Mouse (Mus musculus): ENCODE results near the gene Cd47. TPM values are rescaled to one million over a fixed set of nuclear protein-coding genes. Genes with fewer than 3 reads are reported as not detected.
"Not testable (repeated sequence)": the region's sequence is repeated elsewhere in the genome, so short reads cannot be mapped to it uniquely, and the experiment has no call there.

Cd47 gene
- polyA plus RNA-seq, 1 experiment from 2014 or later = 192 TPM

- Histone ChIP-seq H3K27ac (ENCODE audit: low read depth, low read length) (no peak overlapping the region), H3K36me3 (ENCODE audit: control insufficient read depth, insufficient read depth, low read length) (no peaks in the 10 kb centered on the region), H3K4me3 (ENCODE audit: low read length) (no peak overlapping the region), H3K4me1 (ENCODE audit: control insufficient read depth, insufficient read depth, low read depth, low read length) (no peaks in the 10 kb centered on the region), H3K4me2 (ENCODE audit: low read length) (no peak overlapping the region), H3K9ac (ENCODE audit: low read depth, low read length) (no peak overlapping the region), H3K27me3 (replicated peaks; ENCODE audit: control insufficient read depth, insufficient read depth, low read length) (no peaks in the 10 kb centered on the region), H3K9me3 (ENCODE audit: control insufficient read depth, low read length) (no peaks in the 10 kb centered on the region)
- WGBS = 76% methylated on average over 4 of the region's 4 CpGs
- ATAC-seq = no peak
These were observed 14.1 kb downstream of the Cd47 start for GRCm38 (mm10) chr16:49814419-49814818.

GRCm38 (mm10) chr16:49816889-49817288 is 16.6 kb downstream of the Cd47 start:
- H3K4me1 ChIP-seq (ENCODE audit: control insufficient read depth, insufficient read depth, low read depth, low read length) = no peaks in the 10 kb centered on the region
- H3K36me3 ChIP-seq (ENCODE audit: control insufficient read depth, insufficient read depth, low read length) = no peaks in the 10 kb centered on the region
- no peaks in the 10 kb centered on the region for H3K27me3 ChIP-seq (replicated peaks; ENCODE audit: control insufficient read depth, insufficient read depth, low read length)
- no peak overlapping the region for H3K4me3 ChIP-seq (ENCODE audit: low read length)
- no peak overlapping the region for H3K27ac ChIP-seq (ENCODE audit: low read depth, low read length)
- WGBS = 95% methylated on average over 3 of the region's 3 CpGs
- no peak overlapping the region for H3K4me2 ChIP-seq (ENCODE audit: low read length)
- no peak overlapping the region for H3K9ac ChIP-seq (ENCODE audit: low read depth, low read length)
- no peaks in the 10 kb centered on the region for H3K9me3 ChIP-seq (ENCODE audit: control insufficient read depth, low read length)
- ATAC-seq = no peak

- ATAC-seq = no peak
- no peak overlapping the region for H3K27ac ChIP-seq (ENCODE audit: low read depth, low read length)
- H3K36me3 ChIP-seq (ENCODE audit: control insufficient read depth, insufficient read depth, low read length) = no peaks in the 10 kb centered on the region
- no peak overlapping the region for H3K4me2 ChIP-seq (ENCODE audit: low read length)
- no peaks in the 10 kb centered on the region for H3K27me3 ChIP-seq (replicated peaks; ENCODE audit: control insufficient read depth, insufficient read depth, low read length)
- H3K4me1 ChIP-seq (ENCODE audit: control insufficient read depth, insufficient read depth, low read depth, low read length) = no peaks in the 10 kb centered on the region
- 85% methylated on average over 5 of the region's 5 CpGs for WGBS
- H3K9ac ChIP-seq (ENCODE audit: low read depth, low read length) = no peak overlapping the region
- no peaks in the 10 kb centered on the region for H3K9me3 ChIP-seq (ENCODE audit: control insufficient read depth, low read length)
- H3K4me3 ChIP-seq (ENCODE audit: low read length) = no peak overlapping the region
These were observed 17.8 kb downstream of the Cd47 start for GRCm38 (mm10) chr16:49818146-49818545.

GRCm38 (mm10) chr16:49818627-49819026 is 18.3 kb downstream of the Cd47 start:
- Histone ChIP-seq H3K9ac (ENCODE audit: low read depth, low read length) (no peak overlapping the region), H3K4me2 (ENCODE audit: low read length) (no peak overlapping the region), H3K9me3 (ENCODE audit: control insufficient read depth, low read length) (no peaks in the 10 kb centered on the region), H3K4me1 (ENCODE audit: control insufficient read depth, insufficient read depth, low read depth, low read length) (no peaks in the 10 kb centered on the region), H3K27me3 (replicated peaks; ENCODE audit: control insufficient read depth, insufficient read depth, low read length) (no peaks in the 10 kb centered on the region), H3K4me3 (ENCODE audit: low read length) (no peak overlapping the region), H3K36me3 (ENCODE audit: control insufficient read depth, insufficient read depth, low read length) (no peaks in the 10 kb centered on the region), H3K27ac (ENCODE audit: low read depth, low read length) (no peak overlapping the region)
- ATAC-seq = no peak
- 89% methylated on average over 6 of the region's 6 CpGs for WGBS

DNA sequence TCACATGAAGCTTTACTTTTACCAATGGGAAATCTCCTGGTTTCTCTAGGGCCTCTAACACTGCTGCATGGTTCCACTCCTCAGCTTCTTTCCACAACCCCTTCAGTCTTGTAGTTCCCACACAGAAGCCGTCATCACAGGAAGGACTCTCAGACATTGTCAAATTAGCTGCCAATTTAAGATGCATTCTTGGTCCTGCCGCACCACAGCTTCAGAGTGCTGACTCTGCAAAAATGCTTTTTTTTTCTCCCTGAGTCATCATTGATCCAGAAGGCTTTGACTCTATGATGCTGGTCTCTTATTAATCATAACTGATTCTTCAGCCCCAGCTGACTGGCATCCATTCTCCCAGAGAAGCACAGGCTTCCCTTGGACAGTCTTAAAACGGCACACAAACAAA is 19.2 kb downstream of the Cd47 start:
- H3K27ac ChIP-seq (ENCODE audit: low read depth, low read length) = no peak overlapping the region
- WGBS = 79% methylated on average over 3 of the region's 3 CpGs

GRCm38 (mm10) chr16:49830911-49831310 is 30.6 kb downstream of the Cd47 start:
- H3K27me3 ChIP-seq (replicated peaks; ENCODE audit: control insufficient read depth, insufficient read depth, low read length) = not testable (repeated sequence)

More for the DNA sequence above, 19.2 kb downstream of the Cd47 start:
- no peak for ATAC-seq
- no peak overlapping the region for H3K9ac ChIP-seq (ENCODE audit: low read depth, low read length)
- H3K4me1 ChIP-seq (ENCODE audit: control insufficient read depth, insufficient read depth, low read depth, low read length) = no peaks in the 10 kb centered on the region
- no peaks in the 10 kb centered on the region for H3K9me3 ChIP-seq (ENCODE audit: control insufficient read depth, low read length)
- H3K27me3 ChIP-seq (replicated peaks; ENCODE audit: control insufficient read depth, insufficient read depth, low read length) = no peaks in the 10 kb centered on the region
- no peak overlapping the region for H3K4me3 ChIP-seq (ENCODE audit: low read length)
- no peaks in the 10 kb centered on the region for H3K36me3 ChIP-seq (ENCODE audit: control insufficient read depth, insufficient read depth, low read length)
- no peak overlapping the region for H3K4me2 ChIP-seq (ENCODE audit: low read length)

DNA sequence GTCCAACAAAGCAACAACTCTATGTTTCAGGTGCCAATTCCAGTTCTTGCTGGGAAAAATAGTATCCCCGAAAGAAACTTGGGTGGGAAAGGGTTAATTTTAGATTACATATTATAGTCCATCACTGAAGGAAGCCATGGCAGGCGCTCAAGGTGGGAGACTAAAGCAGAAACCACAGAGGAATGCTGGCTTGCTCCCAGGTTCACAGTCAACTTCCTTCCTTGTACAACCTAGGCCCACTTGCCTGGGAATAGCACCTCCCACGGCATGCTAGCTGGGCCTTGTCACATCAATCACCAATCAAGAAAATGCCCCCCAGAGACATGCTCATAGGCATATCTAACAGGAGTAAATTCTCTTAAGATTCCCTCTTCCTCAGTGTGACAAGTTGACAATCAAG is 32.0 kb downstream of the Cd47 start:
- Histone ChIP-seq H3K4me2 (ENCODE audit: low read length) (no peak overlapping the region), H3K4me1 (ENCODE audit: control insufficient read depth, insufficient read depth, low read depth, low read length) (no peaks in the 10 kb centered on the region), H3K27ac (ENCODE audit: low read depth, low read length) (no peak overlapping the region), H3K4me3 (ENCODE audit: low read length) (no peak overlapping the region), H3K27me3 (replicated peaks; ENCODE audit: control insufficient read depth, insufficient read depth, low read length) (no peaks in the 10 kb centered on the region), H3K9me3 (ENCODE audit: control insufficient read depth, low read length) (no peaks in the 10 kb centered on the region), H3K9ac (ENCODE audit: low read depth, low read length) (no peak overlapping the region), H3K36me3 (ENCODE audit: control insufficient read depth, insufficient read depth, low read length) (no peaks in the 10 kb centered on the region)
- WGBS = 85% methylated on average over 3 of the region's 3 CpGs
- no peak for ATAC-seq

More at GRCm38 (mm10) chr16:49830911-49831310, 30.6 kb downstream of the Cd47 start:
- ATAC-seq; H3K4me2 ChIP-seq (ENCODE audit: low read length); H3K9ac ChIP-seq (ENCODE audit: low read depth, low read length); H3K4me3 ChIP-seq (ENCODE audit: low read length); H3K9me3 ChIP-seq (ENCODE audit: control insufficient read depth, low read length); H3K27ac ChIP-seq (ENCODE audit: low read depth, low read length); H3K4me1 ChIP-seq (ENCODE audit: control insufficient read depth, insufficient read depth, low read depth, low read length); H3K36me3 ChIP-seq (ENCODE audit: control insufficient read depth, insufficient read depth, low read length): not testable (repeated sequence)
- WGBS = 94% methylated on average over 3 of the region's 3 CpGs

GRCm38 (mm10) chr16:49834130-49834693 is 33.9 kb downstream of the Cd47 start:
- Histone ChIP-seq H3K9ac (ENCODE audit: low read depth, low read length) (no peak overlapping the region), H3K36me3 (ENCODE audit: control insufficient read depth, insufficient read depth, low read length) (no peaks in the 10 kb centered on the region), H3K27ac (ENCODE audit: low read depth, low read length) (no peak overlapping the region), H3K4me3 (ENCODE audit: low read length) (no peak overlapping the region), H3K4me2 (ENCODE audit: low read length) (no peak overlapping the region), H3K27me3 (replicated peaks; ENCODE audit: control insufficient read depth, insufficient read depth, low read length) (no peaks in the 10 kb centered on the region), H3K4me1 (ENCODE audit: control insufficient read depth, insufficient read depth, low read depth, low read length) (no peaks in the 10 kb centered on the region), H3K9me3 (ENCODE audit: control insufficient read depth, low read length) (no peaks in the 10 kb centered on the region)
- 60% methylated on average over 4 of the region's 4 CpGs for WGBS
- no peak for ATAC-seq

- Histone ChIP-seq H3K27me3 (replicated peaks; ENCODE audit: control insufficient read depth, insufficient read depth, low read length) (no peaks in the 10 kb centered on the region), H3K4me3 (ENCODE audit: low read length) (no peak overlapping the region), H3K36me3 (ENCODE audit: control insufficient read depth, insufficient read depth, low read length) (no peaks in the 10 kb centered on the region), H3K4me2 (ENCODE audit: low read length) (no peak overlapping the region), H3K4me1 (ENCODE audit: control insufficient read depth, insufficient read depth, low read depth, low read length) (peaks cover 2% of the 10 kb centered on the region; the same call in 1 of the 2 replicates), H3K9ac (ENCODE audit: low read depth, low read length) (no peak overlapping the region), H3K27ac (ENCODE audit: low read depth, low read length) (no peak overlapping the region), H3K9me3 (ENCODE audit: control insufficient read depth, low read length) (no peaks in the 10 kb centered on the region)
- ATAC-seq = no peak
- WGBS = 87% methylated on average over 6 of the region's 6 CpGs
These were observed 36.4 kb downstream of the Cd47 start for GRCm38 (mm10) chr16:49836634-49837164.

Measured in hindbrain, embryonic 16.5 days (tissue).